Mouse (Mus musculus) gastrocnemius, postnatal 36 days (tissue): ENCODE data around the gene Rufy2. TPM values are rescaled to one million over a fixed set of nuclear protein-coding genes. Genes with fewer than 3 reads are reported as not detected.
A peak's percentile ranks its signal among the peaks of the same experiment; 100 is the strongest.

ENCODE experiments used
- DNase-seq, 2 experiments: peaks; one replicate each; pipeline ENCODE4 v3.0.0; 2022
- intact Hi-C: fragments of 180-260 bp; cut with DNase I; formaldehyde crosslinking; loops from one replicate; pipeline ENCODE4 v1.15.1; 2025
- total RNA-seq, 2 experiments: library from RNA; stranded (reverse); gene quantifications; 2 replicates each; pipeline ENCODE4 v1.2.3; 2021

The Rufy2 gene
- total RNA-seq, 2 experiments from 2014 or later = 4.3 to 7.5 TPM

GRCm38 (mm10) chr10:63011556-63011955 lies 31.5 kb downstream of the Rufy2 start:
- DNase-seq = no peak
- intact Hi-C loops = no loop called here

- intact Hi-C loops = no loop called here
- no peak for DNase-seq
Measured at GRCm38 (mm10) chr10:63013476-63013875, 33.5 kb downstream of the Rufy2 start.

- DNase-seq = no peak
- intact Hi-C loops = no loop called here
Measured at GRCm38 (mm10) chr10:63014168-63014567, 34.1 kb downstream of the Rufy2 start.

GRCm38 (mm10) chr10:63019304-63019703 lies 39.3 kb downstream of the Rufy2 start:
- intact Hi-C loops = no loop called here
- no peak for DNase-seq

- intact Hi-C loops = no loop called here
- no peak for DNase-seq
Measured at GRCm38 (mm10) chr10:63021702-63022101, 41.7 kb downstream of the Rufy2 start.

GRCm38 (mm10) chr10:63022541-63023120 lies 42.6 kb downstream of the Rufy2 start:
- no peak for DNase-seq
- intact Hi-C loops = no loop called here

- DNase-seq = peak; percentile 59 to 62
- intact Hi-C loops = no loop called here
Measured at GRCm38 (mm10) chr10:63023121-63023748, 43.2 kb downstream of the Rufy2 start.

- peak; percentile 97 to 98 for DNase-seq
- intact Hi-C loops = no loop called here
Measured at GRCm38 (mm10) chr10:63023749-63024579, 43.9 kb downstream of the Rufy2 start, which contains the start of the genes Hnrnph3 and Pbld2. Gene Hnrnph3, minus strand, starts transcription at chr10:63024217. Gene Pbld2, plus strand, starts transcription at chr10:63024315.

GRCm38 (mm10) chr10:63024580-63024910 lies 44.5 kb downstream of the Rufy2 start:
- intact Hi-C loops = no loop called here
- peak in 1 of 2 experiments; percentile 50 for DNase-seq

GRCm38 (mm10) chr10:63025016-63025415 lies 45.0 kb downstream of the Rufy2 start:
- intact Hi-C loops = no loop called here
- no peak for DNase-seq

GRCm38 (mm10) chr10:63025491-63026011 lies 45.5 kb downstream of the Rufy2 start:
- intact Hi-C loops = no loop called here
- DNase-seq = no peak

- DNase-seq = no peak
- intact Hi-C loops = no loop called here
Measured at GRCm38 (mm10) chr10:63026156-63026794, 46.3 kb downstream of the Rufy2 start.

GRCm38 (mm10) chr10:63026795-63027160 lies 46.8 kb downstream of the Rufy2 start:
- intact Hi-C loops = no loop called here
- DNase-seq = no peak

- intact Hi-C loops = loop anchor here (2.0 kb wide), 1 partner anchor 39 kb away; no protein-coding TSS in a partner anchor
- no peak for DNase-seq
Measured at GRCm38 (mm10) chr10:63027376-63028161, 47.5 kb downstream of the Rufy2 start.

- no peak for DNase-seq
- intact Hi-C loops = loop anchor here (2.0 kb wide), 1 partner anchor 38 kb away; no protein-coding TSS in a partner anchor
Measured at GRCm38 (mm10) chr10:63028396-63028795, 48.4 kb downstream of the Rufy2 start.

- intact Hi-C loops = no loop called here
- no peak for DNase-seq
Measured at GRCm38 (mm10) chr10:63032267-63032666, 52.2 kb downstream of the Rufy2 start.

GRCm38 (mm10) chr10:63032956-63033355 lies 52.9 kb downstream of the Rufy2 start:
- intact Hi-C loops = no loop called here
- DNase-seq = no peak

GRCm38 (mm10) chr10:63038571-63039320 lies 58.7 kb downstream of the Rufy2 start:
- DNase-seq = no peak
- intact Hi-C loops = no loop called here
